In the genomic region with DNA sequence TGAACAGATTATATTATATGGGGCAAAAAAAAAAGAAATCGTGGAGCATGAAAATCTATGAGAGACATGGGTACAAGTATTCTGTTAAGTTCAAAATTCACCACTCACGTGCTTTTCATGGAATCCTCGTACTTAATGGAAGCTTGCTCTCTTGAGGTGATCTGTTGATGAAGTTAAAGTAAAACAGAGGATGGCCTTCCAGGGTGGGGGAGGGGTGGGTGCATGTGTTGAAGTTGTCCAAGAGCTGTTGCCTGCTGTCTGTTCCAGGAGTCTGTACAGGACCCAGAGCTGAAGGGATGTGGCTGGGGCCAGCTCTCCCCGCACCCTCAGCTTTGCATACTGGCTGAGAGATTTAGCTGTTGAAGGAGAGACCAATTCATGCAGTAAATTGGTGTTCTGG, we compare ENCODE assay signal across 23 mouse cellular contexts.
"Had no signal": no experiment of that assay in that cellular context is flagged by ENCODE, and none has a peak within 500 bp of the region (broad histone marks: within the 10 kb centered on the region; RNA-seq: fewer than 3 reads in every experiment).

No protein-coding gene starts in this region.

- H3K9ac ChIP-seq: limb, embryonic 13.5 days; liver, embryonic 12.5 days; liver, embryonic 15.5 days; lung, embryonic 15.5 days; midbrain, embryonic 13.5 days had no signal

- ATAC-seq: hindbrain, postnatal 0 days; inflammation-experienced regulatory T-cells, adult 6 months; intestine, embryonic 16.5 days; liver, embryonic 12.5 days; midbrain, embryonic 16.5 days had no signal

- H3K27ac ChIP-seq: hindbrain, postnatal 0 days; layer of hippocampus, adult 2 months; limb, embryonic 10.5 days; limb, embryonic 13.5 days; liver, embryonic 12.5 days; liver, embryonic 15.5 days; lung, embryonic 15.5 days; midbrain, embryonic 10.5 days; midbrain, embryonic 13.5 days; stomach, postnatal 0 days had no signal

- H3K9me3 ChIP-seq: limb, embryonic 10.5 days; limb, embryonic 13.5 days; liver, embryonic 12.5 days; liver, embryonic 15.5 days; lung, embryonic 15.5 days; megakaryocyte, embryonic 14.5 days; midbrain, embryonic 10.5 days; midbrain, embryonic 13.5 days had no signal

- H3K4me1 ChIP-seq: liver, embryonic 12.5 days had no signal

- H3K4me2 ChIP-seq: limb, embryonic 13.5 days; liver, embryonic 12.5 days; liver, embryonic 15.5 days; lung, embryonic 15.5 days; midbrain, embryonic 13.5 days had no signal

- H3K4me3 ChIP-seq: layer of hippocampus, adult 2 months; limb, embryonic 10.5 days; limb, embryonic 13.5 days; liver, embryonic 12.5 days; liver, embryonic 15.5 days; lung, embryonic 15.5 days; megakaryocyte, embryonic 14.5 days; midbrain, embryonic 10.5 days; midbrain, embryonic 13.5 days had no signal

- DNase-seq: layer of hippocampus, adult 9-11 months; liver; lung, adult 18-20 months; lung, postnatal 10 days; lung, postnatal 36 days; right cerebral cortex, postnatal 4 days; thymus, adult 2 months; thymus, postnatal 14 days; thymus, postnatal 4 days had no signal

- H3K27me3 ChIP-seq: limb, embryonic 13.5 days; liver, embryonic 12.5 days; liver, embryonic 15.5 days; lung, embryonic 15.5 days; midbrain, embryonic 13.5 days had no signal

- H3K36me3 ChIP-seq: limb, embryonic 10.5 days; limb, embryonic 13.5 days; liver, embryonic 12.5 days; liver, embryonic 15.5 days; lung, embryonic 15.5 days; midbrain, embryonic 10.5 days; midbrain, embryonic 13.5 days had no signal
